Mouse (Mus musculus) hindbrain, embryonic 11.5 days (tissue): Measurements from ENCODE around the gene 1700011L22Rik. TPM values are rescaled to one million over a fixed set of nuclear protein-coding genes. Genes with fewer than 3 reads are reported as not detected.

Experiments used
- ATAC-seq: fragments of 200-750 bp; cut with Nextera tagmentation; 2 replicates; pipeline ENCODE4 v1.8.0; 2017; ENCODE audit warnings: mild to moderate bottlenecking, moderate TSS enrichment, moderate library complexity; ENCODE audit not compliant: low FRiP score
- DNase-seq: peaks from one replicate; pipeline ENCODE4 v3.0.0-alpha.2; 2015; ENCODE audit warnings: low spot score
- H3K27ac ChIP-seq: fragments of 300-500 bp; sonication (generic); 2 replicates; pipeline ENCODE4 v1.5.1; 2014; ENCODE audit warnings: mild to moderate bottlenecking, low read depth, low read length
- H3K27me3 ChIP-seq: fragments of 300-500 bp; sonication (generic); 2 replicates; pipeline ENCODE4 v1.6.1; 2014; ENCODE audit warnings: mild to moderate bottlenecking, low read length, moderate library complexity, mixed read lengths; ENCODE audit not compliant: control insufficient read depth, insufficient read depth
- H3K36me3 ChIP-seq: fragments of 300-500 bp; sonication (generic); 2 replicates; pipeline ENCODE4 v1.6.1; 2014; ENCODE audit warnings: mild to moderate bottlenecking, low read length, moderate library complexity, mixed read lengths; ENCODE audit not compliant: control insufficient read depth, insufficient read depth
- H3K4me1 ChIP-seq: fragments of 300-500 bp; sonication (generic); replicated peaks from 2 replicates; pipeline ENCODE4 v1.6.1; 2014; ENCODE audit warnings: low read length, mixed read lengths; ENCODE audit not compliant: control insufficient read depth, insufficient read depth
- H3K4me2 ChIP-seq: fragments of 300-500 bp; sonication (generic); replicated peaks from 2 replicates; pipeline ENCODE4 v1.6.1; 2014; ENCODE audit warnings: mild to moderate bottlenecking, low read depth, low read length
- H3K4me3 ChIP-seq: fragments of 300-500 bp; sonication (generic); 2 replicates; pipeline ENCODE4 v1.5.1; 2014; ENCODE audit warnings: low read depth, low read length
- H3K9ac ChIP-seq: fragments of 300-500 bp; sonication (generic); 2 replicates; pipeline ENCODE4 v1.6.1; 2014; ENCODE audit warnings: low read depth, low read length
- H3K9me3 ChIP-seq: fragments of 300-500 bp; sonication (generic); 2 replicates; pipeline ENCODE4 v1.6.1; 2016; ENCODE audit warnings: low read length; ENCODE audit not compliant: control insufficient read depth
- WGBS: fragments of 180-500 bp; shearing (Covaris S2); extraction: QIAGEN DNeasy Blood & Tissue Kit; methylation state at CpG from one replicate; pipeline ENCODE4 v1.1.7; 2014; 5-methylcytosine and 5-hydroxymethylcytosine counted together
- polyA plus RNA-seq: library from polyadenylated mRNA; unstranded; fragments of >200 nt; fragmentation: Nextera tagmentation; extraction: Ambion mirVana; gene quantifications from 2 replicates; pipeline ENCODE4 v1.2.1, GENCODE M21; 2014

The 1700011L22Rik gene
- polyA plus RNA-seq, 1 experiment from 2014 or later = not detected

DNA sequence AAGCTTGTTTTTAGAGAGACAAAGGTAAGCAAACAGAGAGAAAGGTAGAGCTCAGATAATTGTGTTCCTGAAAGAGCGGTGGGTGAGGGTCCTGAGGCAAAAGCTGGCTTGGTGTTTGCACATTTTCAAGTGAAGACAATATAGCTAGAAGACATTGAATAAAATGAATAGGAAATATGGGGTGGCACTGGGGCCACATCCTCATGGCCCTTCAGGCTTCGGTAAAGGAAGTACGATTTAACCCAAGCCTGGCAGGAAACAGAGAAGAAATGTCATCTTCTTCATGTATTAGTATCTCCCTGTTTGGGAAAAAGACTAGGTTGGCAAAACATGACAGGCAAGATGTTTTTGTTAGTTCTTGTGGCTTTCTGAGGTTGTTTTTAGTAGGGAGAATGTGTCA lies 22.3 kb downstream of the 1700011L22Rik start:
- Histone ChIP-seq H3K27me3 (no peaks in the 10 kb centered on the region), H3K4me1 (no peaks in the 10 kb centered on the region), H3K9ac (no peak overlapping the region), H3K9me3 (no peaks in the 10 kb centered on the region), H3K27ac (no peak overlapping the region), H3K4me2 (no peak overlapping the region), H3K4me3 (no peak overlapping the region), H3K36me3 (no peaks in the 10 kb centered on the region)
- DNase-seq (no peak), ATAC-seq (no peak)
- 95% methylated on average over 3 of the region's 3 CpGs for WGBS

DNA sequence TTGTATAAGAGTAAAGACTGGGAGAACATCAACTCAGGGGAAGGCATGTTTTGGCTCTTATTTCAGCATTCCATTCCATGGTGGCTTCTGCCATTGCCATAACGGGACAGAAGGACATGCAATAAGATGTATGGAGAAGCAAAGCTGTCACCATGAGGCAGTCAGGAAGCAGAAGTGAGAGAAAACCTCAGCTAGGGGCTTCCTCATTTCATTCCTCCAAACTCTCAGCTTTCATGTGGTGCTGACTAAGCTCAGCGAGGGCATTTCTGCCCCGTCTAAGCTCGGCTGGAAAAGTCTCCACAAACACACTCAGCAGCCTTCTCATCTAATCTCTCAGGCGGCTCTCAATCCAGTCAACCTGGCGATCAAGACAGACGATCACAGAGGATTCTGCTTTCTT lies 22.8 kb downstream of the 1700011L22Rik start:
- H3K4me2 ChIP-seq = no peak overlapping the region
- H3K9ac ChIP-seq = no peak overlapping the region
- 85% methylated on average over 7 of the region's 7 CpGs for WGBS
- H3K4me1 ChIP-seq = no peaks in the 10 kb centered on the region
- ATAC-seq (no peak), DNase-seq (no peak)
- H3K27ac ChIP-seq = no peak overlapping the region
- no peaks in the 10 kb centered on the region for H3K27me3 ChIP-seq
- no peaks in the 10 kb centered on the region for H3K9me3 ChIP-seq
- H3K4me3 ChIP-seq = no peak overlapping the region
- no peaks in the 10 kb centered on the region for H3K36me3 ChIP-seq

- DNase-seq (no peak), ATAC-seq (no peak; the same call in 1 of the 2 replicates)
- H3K27me3 ChIP-seq = no peaks in the 10 kb centered on the region
- H3K9me3 ChIP-seq = no peaks in the 10 kb centered on the region
- H3K4me2 ChIP-seq = no peak overlapping the region
- H3K4me3 ChIP-seq = no peak overlapping the region
- H3K4me1 ChIP-seq = no peaks in the 10 kb centered on the region
- H3K36me3 ChIP-seq = no peaks in the 10 kb centered on the region
- H3K27ac ChIP-seq = no peak overlapping the region
- 34% methylated on average over 9 of the region's 9 CpGs for WGBS
- no peak overlapping the region for H3K9ac ChIP-seq
Measured at GRCm38 (mm10) chr8:79224363-79224762, 24.0 kb downstream of the 1700011L22Rik start.

DNA sequence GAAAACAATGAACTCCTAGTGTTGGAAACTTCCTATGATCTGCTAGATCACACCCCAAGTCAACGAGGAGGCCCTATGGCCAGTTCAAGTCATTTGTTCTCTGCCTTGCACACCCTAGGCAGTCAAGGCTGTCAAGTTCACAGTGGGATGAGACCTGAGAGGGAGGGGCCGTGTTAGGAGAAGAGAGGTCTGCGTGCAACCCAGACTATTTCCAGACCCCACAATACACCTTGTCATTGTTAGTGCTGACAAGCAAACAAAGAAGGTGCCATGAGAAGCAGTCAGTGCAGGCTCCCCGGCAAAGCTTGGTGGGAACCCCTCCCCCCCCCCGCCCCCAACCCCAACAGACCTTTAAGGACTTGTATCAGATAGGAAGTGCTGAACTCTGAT lies 25.6 kb downstream of the 1700011L22Rik start:
- Histone ChIP-seq H3K9me3 (no peaks in the 10 kb centered on the region), H3K9ac (no peak overlapping the region), H3K4me1 (no peaks in the 10 kb centered on the region), H3K27me3 (no peaks in the 10 kb centered on the region), H3K27ac (no peak overlapping the region), H3K4me3 (no peak overlapping the region), H3K36me3 (no peaks in the 10 kb centered on the region), H3K4me2 (no peak overlapping the region)
- WGBS = 67% methylated on average over 5 of the region's 5 CpGs
- ATAC-seq (no peak), DNase-seq (no peak)

- DNase-seq = no peak
Measured at GRCm38 (mm10) chr8:79222106-79222751, 26.1 kb downstream of the 1700011L22Rik start.

DNA sequence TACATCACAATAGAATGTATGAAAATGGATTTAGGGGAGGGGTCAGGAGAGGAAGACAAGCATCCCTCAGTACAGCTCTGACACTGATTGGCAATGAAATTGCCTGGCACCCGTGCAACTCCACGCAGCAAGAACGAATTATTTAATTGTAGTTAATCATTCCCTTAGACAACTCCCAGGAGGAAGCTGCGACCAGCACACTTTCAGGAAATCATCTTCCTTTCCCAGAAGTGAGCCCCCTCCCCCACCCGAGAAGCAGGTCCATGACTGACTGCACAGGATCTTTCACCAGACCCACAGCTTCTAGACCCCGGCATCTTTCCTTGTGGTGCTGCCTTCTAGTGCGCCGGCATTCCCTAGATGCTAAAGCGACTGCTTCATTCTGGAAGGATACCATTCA lies 36.7 kb downstream of the 1700011L22Rik start:
- Histone ChIP-seq H3K9ac (no peak overlapping the region), H3K4me2 (no peak overlapping the region), H3K36me3 (no peaks in the 10 kb centered on the region), H3K27ac (no peak overlapping the region), H3K4me1 (peaks cover 7% of the 10 kb centered on the region), H3K9me3 (no peaks in the 10 kb centered on the region), H3K27me3 (no peaks in the 10 kb centered on the region), H3K4me3 (no peak overlapping the region)
- ATAC-seq (0 out of 2 replicates have a peak, but pooled peaks have one; percentile 6), DNase-seq (no peak)
- 69% methylated on average over 9 of the region's 9 CpGs for WGBS

More at GRCm38 (mm10) chr8:79222106-79222751, 26.1 kb downstream of the 1700011L22Rik start:
- H3K9ac ChIP-seq = no peak overlapping the region
- H3K4me2 ChIP-seq = no peak overlapping the region
- no peaks in the 10 kb centered on the region for H3K27me3 ChIP-seq
- no peaks in the 10 kb centered on the region for H3K9me3 ChIP-seq
- no peaks in the 10 kb centered on the region for H3K4me1 ChIP-seq
- 59% methylated on average over 5 of the region's 5 CpGs for WGBS
- H3K4me3 ChIP-seq = no peak overlapping the region
- H3K27ac ChIP-seq = no peak overlapping the region
- no peak for ATAC-seq
- H3K36me3 ChIP-seq = no peaks in the 10 kb centered on the region

- peak; percentile 83 for ATAC-seq
- H3K4me3 ChIP-seq = peak overlapping the region; percentile 28
- H3K27ac ChIP-seq = peak overlapping the region; percentile 56
- peaks cover 7% of the 10 kb centered on the region for H3K4me1 ChIP-seq
- 6% methylated on average over 27 of the region's 27 CpGs for WGBS
- peak overlapping the region; percentile 48 for H3K9ac ChIP-seq
- H3K36me3 ChIP-seq = no peaks in the 10 kb centered on the region
- peak; percentile 68 for DNase-seq
- no peaks in the 10 kb centered on the region for H3K27me3 ChIP-seq
- no peaks in the 10 kb centered on the region for H3K9me3 ChIP-seq
- H3K4me2 ChIP-seq = peak overlapping the region; percentile 57
Measured at GRCm38 (mm10) chr8:79209641-79210358, 38.6 kb downstream of the 1700011L22Rik start.

DNA sequence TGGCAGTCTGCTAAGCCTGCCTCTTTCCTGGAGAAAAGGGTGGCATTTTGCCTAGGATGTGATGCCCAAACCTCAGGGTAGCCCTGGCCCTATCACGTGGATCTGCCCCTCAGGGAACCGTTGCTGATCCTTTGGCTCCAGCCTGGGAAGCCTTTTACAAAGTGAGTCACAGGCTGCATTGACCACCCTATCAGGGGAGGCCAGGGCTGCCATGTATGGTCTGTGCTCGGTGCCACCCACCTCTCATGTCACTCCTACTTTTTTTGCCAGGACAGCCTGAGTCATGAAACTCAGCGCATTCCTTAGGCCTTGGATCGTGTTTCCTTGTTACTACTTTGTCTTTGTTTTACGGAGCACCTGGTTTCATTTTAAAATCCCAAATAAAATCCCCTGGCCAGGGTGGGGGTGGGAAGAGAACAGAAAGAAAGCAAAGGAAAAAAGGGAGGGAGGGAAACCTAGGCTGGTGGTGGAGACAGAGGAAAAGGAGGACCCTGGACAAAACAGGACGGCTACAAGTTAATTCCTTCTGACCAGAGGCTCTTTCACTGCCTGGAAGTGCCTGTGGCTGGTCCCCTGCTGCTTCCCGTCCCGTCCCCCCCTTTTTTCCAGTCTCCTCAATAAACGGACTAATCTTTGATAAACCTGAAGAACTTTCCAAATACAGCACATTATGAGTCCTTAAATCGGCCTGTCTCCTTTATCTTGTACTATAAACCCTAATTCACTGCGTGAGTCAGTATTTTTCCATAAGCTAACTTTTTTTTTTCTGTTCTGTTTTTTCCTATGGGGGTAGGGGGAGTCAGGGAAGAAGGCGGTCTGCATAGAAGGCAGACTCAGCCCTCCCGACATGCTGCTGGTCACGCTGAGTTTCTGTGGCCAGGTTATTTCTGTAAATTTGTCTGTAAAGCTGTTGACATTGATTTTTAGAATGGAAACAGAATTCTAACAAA lies 39.4 kb downstream of the 1700011L22Rik start:
- H3K9me3 ChIP-seq = no peaks in the 10 kb centered on the region
- H3K9ac ChIP-seq = no peak overlapping the region
- H3K36me3 ChIP-seq = no peaks in the 10 kb centered on the region
- no peaks in the 10 kb centered on the region for H3K27me3 ChIP-seq
- DNase-seq = peak; percentile 51
- peak overlapping the region; percentile 57; the same call in 1 of the 2 replicates for H3K4me2 ChIP-seq
- 12% methylated on average over 15 of the region's 15 CpGs for WGBS
- H3K4me1 ChIP-seq = peaks cover 7% of the 10 kb centered on the region
- no peak overlapping the region for H3K4me3 ChIP-seq
- peak overlapping the region; percentile 56; the same call in 1 of the 2 replicates for H3K27ac ChIP-seq
- ATAC-seq = 0 out of 2 replicates have a peak, but pooled peaks have one; percentile 12
